Mouse (Mus musculus) hindbrain, embryonic 11.5 days (tissue): Measurements from ENCODE around the gene Ccdc162. TPM values are rescaled to one million over a fixed set of nuclear protein-coding genes. Genes with fewer than 3 reads are reported as not detected.

Experiments
- ATAC-seq: fragments of 200-750 bp; cut with Nextera tagmentation; 2 replicates; pipeline ENCODE4 v1.8.0; 2017; ENCODE audit warnings: mild to moderate bottlenecking, moderate TSS enrichment, moderate library complexity; ENCODE audit not compliant: low FRiP score
- DNase-seq: peaks from one replicate; pipeline ENCODE4 v3.0.0-alpha.2; 2015; ENCODE audit warnings: low spot score
- H3K27ac ChIP-seq: fragments of 300-500 bp; sonication (generic); 2 replicates; pipeline ENCODE4 v1.5.1; 2014; ENCODE audit warnings: mild to moderate bottlenecking, low read depth, low read length
- H3K27me3 ChIP-seq: fragments of 300-500 bp; sonication (generic); 2 replicates; pipeline ENCODE4 v1.6.1; 2014; ENCODE audit warnings: mild to moderate bottlenecking, low read length, moderate library complexity, mixed read lengths; ENCODE audit not compliant: control insufficient read depth, insufficient read depth
- H3K36me3 ChIP-seq: fragments of 300-500 bp; sonication (generic); 2 replicates; pipeline ENCODE4 v1.6.1; 2014; ENCODE audit warnings: mild to moderate bottlenecking, low read length, moderate library complexity, mixed read lengths; ENCODE audit not compliant: control insufficient read depth, insufficient read depth
- H3K4me1 ChIP-seq: fragments of 300-500 bp; sonication (generic); replicated peaks from 2 replicates; pipeline ENCODE4 v1.6.1; 2014; ENCODE audit warnings: low read length, mixed read lengths; ENCODE audit not compliant: control insufficient read depth, insufficient read depth
- H3K4me2 ChIP-seq: fragments of 300-500 bp; sonication (generic); replicated peaks from 2 replicates; pipeline ENCODE4 v1.6.1; 2014; ENCODE audit warnings: mild to moderate bottlenecking, low read depth, low read length
- H3K4me3 ChIP-seq: fragments of 300-500 bp; sonication (generic); 2 replicates; pipeline ENCODE4 v1.5.1; 2014; ENCODE audit warnings: low read depth, low read length
- H3K9ac ChIP-seq: fragments of 300-500 bp; sonication (generic); 2 replicates; pipeline ENCODE4 v1.6.1; 2014; ENCODE audit warnings: low read depth, low read length
- H3K9me3 ChIP-seq: fragments of 300-500 bp; sonication (generic); 2 replicates; pipeline ENCODE4 v1.6.1; 2016; ENCODE audit warnings: low read length; ENCODE audit not compliant: control insufficient read depth
- WGBS: fragments of 180-500 bp; shearing (Covaris S2); extraction: QIAGEN DNeasy Blood & Tissue Kit; methylation state at CpG from one replicate; pipeline ENCODE4 v1.1.7; 2014; 5-methylcytosine and 5-hydroxymethylcytosine counted together
- polyA plus RNA-seq: library from polyadenylated mRNA; unstranded; fragments of >200 nt; fragmentation: Nextera tagmentation; extraction: Ambion mirVana; gene quantifications from 2 replicates; pipeline ENCODE4 v1.2.1, GENCODE M21; 2014

Gene Ccdc162
- 0.74 and 0.92 TPM in 2 replicates for polyA plus RNA-seq

- no peak within 1 kb of the TSS for H3K27ac ChIP-seq
- no peak within 1 kb of the TSS for H3K4me3 ChIP-seq
- WGBS, result 42% methylated on average over 15 of the region's 15 CpGs
- no peaks in the 10 kb centered on the region for H3K27me3 ChIP-seq
- DNase-seq (peak; percentile 31), ATAC-seq (peak; percentile 38; the same call in 1 of the 2 replicates)
- no peaks in the 10 kb centered on the region for H3K9me3 ChIP-seq
- H3K4me2 ChIP-seq, result no peak within 1 kb of the TSS
- H3K36me3 ChIP-seq, result no peaks in the 10 kb centered on the region
- H3K4me1 ChIP-seq, result peaks cover 6% of the 10 kb centered on the region; the same call in 1 of the 2 replicates
- H3K9ac ChIP-seq, result no peak within 1 kb of the TSS
Observed at GRCm38 (mm10) chr10:41716029-41716897, at the start of gene Ccdc162. Gene Ccdc162 (minus strand): TSS chr10:41716634.

DNA sequence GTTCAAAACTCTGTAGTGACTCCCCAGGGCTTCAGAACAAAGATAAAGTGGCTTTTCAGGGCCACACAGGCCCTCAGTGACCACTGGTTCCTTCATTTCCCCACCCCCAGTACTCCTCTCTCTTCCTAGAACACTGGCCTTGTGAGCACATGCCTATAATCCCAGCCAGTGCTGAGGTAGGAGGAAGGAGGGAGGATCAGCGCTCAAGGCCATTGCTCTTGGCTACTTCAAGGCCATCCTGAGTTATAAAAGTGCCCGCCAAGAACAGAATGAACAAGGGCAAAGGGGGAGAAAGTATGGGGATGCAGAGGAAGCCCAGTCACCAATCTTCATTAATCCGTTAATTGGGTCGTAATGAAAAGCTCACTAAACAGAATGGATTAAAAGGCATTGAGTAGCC is 49.2 kb upstream of the Ccdc162 start:
- DNase-seq (no peak), ATAC-seq (no peak)
- no peaks in the 10 kb centered on the region for H3K9me3 ChIP-seq
- WGBS, result 98% methylated on average over 4 of the region's 4 CpGs
- no peaks in the 10 kb centered on the region for H3K27me3 ChIP-seq
- no peak overlapping the region for H3K4me2 ChIP-seq
- H3K36me3 ChIP-seq, result no peaks in the 10 kb centered on the region
- H3K4me3 ChIP-seq, result no peak overlapping the region
- no peaks in the 10 kb centered on the region for H3K4me1 ChIP-seq
- H3K9ac ChIP-seq, result no peak overlapping the region
- no peak overlapping the region for H3K27ac ChIP-seq

DNA sequence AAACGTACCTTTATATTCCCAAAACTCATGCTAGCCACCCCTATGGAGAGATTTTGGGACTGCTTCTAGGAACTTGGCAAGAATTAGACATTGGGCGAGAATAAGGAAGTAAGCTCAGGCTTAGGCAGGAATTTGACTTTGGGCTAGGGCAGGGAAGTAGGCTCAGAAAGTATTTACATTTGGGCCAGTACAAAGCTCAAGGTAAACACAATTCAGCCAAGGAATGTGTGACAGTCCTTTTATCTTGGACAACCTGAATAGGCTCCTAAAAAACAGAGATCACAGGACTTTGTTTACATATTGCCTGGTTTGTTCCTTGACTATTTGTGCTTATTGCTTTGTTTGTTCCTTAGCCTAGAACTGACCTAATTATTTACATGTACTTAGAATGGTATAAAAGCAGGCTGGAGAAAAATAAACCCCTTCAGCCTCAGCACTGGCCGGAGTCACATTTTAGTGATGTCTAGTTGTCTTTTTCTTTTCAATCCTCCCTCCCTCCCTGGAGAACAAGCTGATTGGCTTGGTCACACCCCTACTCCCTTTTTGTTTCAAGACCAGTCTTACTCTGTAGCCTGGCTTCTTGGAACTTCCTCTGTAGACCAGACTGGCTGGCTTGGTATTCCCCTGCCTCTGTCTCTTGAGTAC is 47.4 kb upstream of the Ccdc162 start:
- no peak for DNase-seq

DNA sequence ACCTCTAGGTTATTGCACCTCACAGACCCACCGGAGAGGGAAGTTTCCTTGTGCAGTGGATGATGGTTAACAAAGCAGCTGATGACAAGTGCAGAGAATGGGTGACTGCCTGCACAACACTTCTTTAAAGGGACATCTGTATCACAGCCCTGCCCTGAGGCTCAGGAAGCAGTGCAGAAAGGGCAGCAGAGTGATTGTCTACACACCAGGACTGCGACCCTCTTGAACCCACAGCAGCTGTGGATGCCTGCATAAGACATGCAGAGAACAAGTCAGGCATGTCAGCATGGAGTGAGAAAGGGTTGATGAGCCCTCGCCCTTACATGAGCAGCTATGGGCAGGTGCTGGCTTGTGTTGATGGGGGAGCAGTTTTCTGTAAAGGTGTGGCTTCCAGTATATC is 44.4 kb upstream of the Ccdc162 start:
- no peak overlapping the region for H3K4me3 ChIP-seq
- no peak overlapping the region for H3K27ac ChIP-seq
- H3K4me1 ChIP-seq, result no peaks in the 10 kb centered on the region
- no peak overlapping the region for H3K4me2 ChIP-seq
- DNase-seq, result no peak
- H3K9ac ChIP-seq, result no peak overlapping the region
- no peaks in the 10 kb centered on the region for H3K9me3 ChIP-seq
- no peaks in the 10 kb centered on the region for H3K36me3 ChIP-seq
- WGBS, result 67% methylated on average over 3 of the region's 3 CpGs
- H3K27me3 ChIP-seq, result no peaks in the 10 kb centered on the region
- no peak for ATAC-seq

More for the DNA sequence above, 47.4 kb upstream of the Ccdc162 start:
- Histone ChIP-seq H3K4me1 (no peaks in the 10 kb centered on the region), H3K4me2 (no peak overlapping the region), H3K27ac (no peak overlapping the region), H3K9me3 (no peaks in the 10 kb centered on the region), H3K27me3 (no peaks in the 10 kb centered on the region), H3K36me3 (no peaks in the 10 kb centered on the region), H3K9ac (no peak overlapping the region), H3K4me3 (no peak overlapping the region)
- no peak for ATAC-seq
- WGBS, result 77% methylated on average over 3 of the region's 3 CpGs

DNA sequence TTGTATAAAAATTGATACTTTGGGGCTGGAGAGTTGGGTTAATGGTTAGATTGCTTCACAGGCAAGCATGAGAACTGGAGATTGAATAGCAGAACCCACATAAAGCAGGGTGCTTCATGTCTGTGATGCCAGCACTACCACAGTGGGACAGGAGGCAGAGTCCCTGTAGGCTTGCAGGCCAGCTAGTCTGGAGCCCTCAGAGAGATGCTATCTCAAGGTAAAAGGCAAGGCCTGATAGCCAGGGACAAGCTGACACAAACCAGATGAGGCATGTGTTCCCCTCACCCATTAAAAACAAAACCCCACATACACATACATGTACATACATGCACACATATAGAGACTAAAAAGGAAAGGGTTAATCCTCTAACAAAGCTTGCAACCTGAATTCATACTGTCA is 41.6 kb upstream of the Ccdc162 start:
- no peaks in the 10 kb centered on the region for H3K27me3 ChIP-seq
- H3K27ac ChIP-seq, result no peak overlapping the region
- DNase-seq (no peak), ATAC-seq (no peak)
- no peaks in the 10 kb centered on the region for H3K4me1 ChIP-seq
- no peak overlapping the region for H3K4me3 ChIP-seq
- H3K36me3 ChIP-seq, result no peaks in the 10 kb centered on the region
- no peak overlapping the region for H3K4me2 ChIP-seq
- no peak overlapping the region for H3K9ac ChIP-seq
- H3K9me3 ChIP-seq, result no peaks in the 10 kb centered on the region

DNA sequence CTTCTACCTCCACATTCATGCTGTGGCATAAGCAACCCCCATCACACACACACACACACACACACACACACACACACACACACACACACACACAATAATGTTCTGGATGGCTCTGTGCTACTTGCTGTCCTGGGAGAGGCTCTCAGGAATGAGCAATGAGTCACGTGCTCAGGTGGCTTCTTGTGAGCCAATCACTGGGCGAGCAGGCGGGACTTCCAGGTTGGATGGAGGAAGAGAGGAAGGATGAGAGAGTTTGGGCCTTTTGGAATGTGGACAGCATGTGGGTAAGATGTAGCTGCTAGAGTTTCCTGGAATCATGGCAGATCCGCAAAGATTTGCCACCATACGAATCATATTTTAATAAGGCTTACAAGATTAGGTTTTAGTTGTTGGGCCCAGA is 40.8 kb upstream of the Ccdc162 start:
- ATAC-seq (no peak), DNase-seq (no peak)
- Histone ChIP-seq H3K27ac (no peak overlapping the region), H3K27me3 (no peaks in the 10 kb centered on the region), H3K9me3 (no peaks in the 10 kb centered on the region), H3K4me3 (no peak overlapping the region), H3K4me1 (no peaks in the 10 kb centered on the region), H3K36me3 (no peaks in the 10 kb centered on the region), H3K4me2 (no peak overlapping the region), H3K9ac (no peak overlapping the region)
- WGBS, result 94% methylated on average over 5 of the region's 5 CpGs

DNA sequence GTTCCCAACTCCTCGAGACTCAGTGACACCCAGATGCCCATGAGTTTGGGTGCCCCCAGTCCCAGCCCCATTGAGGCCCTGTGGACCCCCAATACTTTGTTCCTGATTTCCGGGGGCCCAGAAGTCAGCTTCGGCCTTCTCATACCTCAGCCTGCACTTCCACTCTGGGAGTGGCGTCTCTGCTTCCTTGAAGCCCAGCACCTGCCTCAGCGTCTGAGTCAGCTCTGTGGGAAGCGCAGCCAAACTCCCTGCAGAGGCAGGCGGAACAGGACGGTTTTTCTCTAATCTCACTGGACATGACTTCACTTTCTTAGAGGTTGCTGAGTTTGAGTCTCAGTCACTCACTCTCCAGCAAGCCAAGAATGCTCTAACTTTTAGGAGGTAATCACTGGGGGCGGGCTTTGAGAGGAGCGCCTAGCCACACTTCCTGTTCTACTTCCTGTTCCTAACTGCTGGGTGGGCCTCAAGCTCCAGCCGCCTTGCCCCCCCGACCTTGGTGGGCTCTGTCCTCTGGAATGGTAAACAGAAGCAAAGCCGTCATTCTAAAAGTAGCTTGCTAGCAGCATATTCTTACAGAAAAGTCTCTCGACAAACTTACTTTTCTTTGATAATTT is 35.5 kb upstream of the Ccdc162 start:
- DNase-seq (no peak), ATAC-seq (no peak)
- WGBS, result 83% methylated on average over 14 of the region's 14 CpGs
- no peak overlapping the region for H3K4me3 ChIP-seq
- H3K9me3 ChIP-seq, result no peaks in the 10 kb centered on the region
- H3K27me3 ChIP-seq, result no peaks in the 10 kb centered on the region
- H3K36me3 ChIP-seq, result no peaks in the 10 kb centered on the region
- H3K4me1 ChIP-seq, result no peaks in the 10 kb centered on the region
- H3K9ac ChIP-seq, result no peak overlapping the region
- H3K27ac ChIP-seq, result no peak overlapping the region
- no peak overlapping the region for H3K4me2 ChIP-seq

GRCm38 (mm10) chr10:41749306-41749705 is 32.9 kb upstream of the Ccdc162 start:
- WGBS, result 87% methylated on average over 3 of the region's 3 CpGs

More at GRCm38 (mm10) chr10:41749306-41749705, 32.9 kb upstream of the Ccdc162 start:
- no peak overlapping the region for H3K4me3 ChIP-seq
- no peak for DNase-seq
- no peaks in the 10 kb centered on the region for H3K36me3 ChIP-seq
- H3K4me1 ChIP-seq, result no peaks in the 10 kb centered on the region
- ATAC-seq, result no peak
- H3K27ac ChIP-seq, result no peak overlapping the region
- H3K4me2 ChIP-seq, result no peak overlapping the region
- H3K9ac ChIP-seq, result no peak overlapping the region
- no peaks in the 10 kb centered on the region for H3K9me3 ChIP-seq
- H3K27me3 ChIP-seq, result no peaks in the 10 kb centered on the region
